Mouse (Mus musculus) MEL (cell line): ENCODE results near the gene Acoxl.

Experiments
- CTCF ChIP-seq, 3 experiments: IDR thresholded peaks in 2 of 3; conservative IDR thresholded peaks in 1 of 3; 2 replicates each; pipeline ENCODE4 v1.5.1; 2011 to 2012; ENCODE audit warnings: low read length in 3 of 3, low read depth in 2 of 3, mild to moderate bottlenecking in 2 of 3, improper control_type of control experiment in 1 of 3, inconsistent platforms in 1 of 3, mixed read lengths in 1 of 3, moderate library complexity in 1 of 3; ENCODE audit not compliant: control insufficient read depth in 1 of 3, insufficient read depth in 1 of 3, poor library complexity in 1 of 3, severe bottlenecking in 1 of 3
- EP300 ChIP-seq, 2 experiments: IDR thresholded peaks; 2 replicates each; pipeline ENCODE4 v1.6.1; 2011; ENCODE audit warnings: improper control_type of control experiment in 2 of 2, low read length in 2 of 2, low read depth in 1 of 2, mild to moderate bottlenecking in 1 of 2
- MAZ ChIP-seq: IDR thresholded peaks from 2 replicates; pipeline ENCODE4 v1.6.1; 2012; ENCODE audit warnings: low read depth, mild to moderate bottlenecking, inconsistent platforms, low read length, improper control_type of control experiment
- MYC ChIP-seq: IDR thresholded peaks from 2 replicates; pipeline ENCODE4 v1.6.1; 2011; ENCODE audit warnings: low read depth, mild to moderate bottlenecking, low read length, improper control_type of control experiment, moderate library complexity
- POLR2A ChIP-seq, 2 experiments: IDR thresholded peaks; 2 replicates each; pipeline ENCODE4 v1.6.1; 2011 to 2012; ENCODE audit warnings: low read length in 2 of 2, mild to moderate bottlenecking in 2 of 2, control low read depth in 1 of 2, improper control_type of control experiment in 1 of 2, low read depth in 1 of 2, moderate library complexity in 1 of 2; ENCODE audit not compliant: control insufficient read depth in 1 of 2, insufficient read depth in 1 of 2, poor library complexity in 1 of 2
- POLR2AphosphoS2 ChIP-seq: IDR thresholded peaks from 2 replicates; pipeline ENCODE4 v1.6.1; 2011; ENCODE audit warnings: low read length, improper control_type of control experiment
- POLR2AphosphoS5 ChIP-seq: IDR thresholded peaks from 2 replicates; pipeline ENCODE4 v1.6.1; 2012; ENCODE audit warnings: low read depth, borderline replicate concordance, mild to moderate bottlenecking, inconsistent platforms, low read length, moderate library complexity, mixed read lengths
- RAD21 ChIP-seq: IDR thresholded peaks from 2 replicates; pipeline ENCODE4 v1.6.1; 2011; ENCODE audit warnings: mild to moderate bottlenecking, low read depth, low read length, improper control_type of control experiment
- UBTF ChIP-seq: IDR thresholded peaks from 2 replicates; pipeline ENCODE4 v1.6.1; 2012; ENCODE audit warnings: low read depth, mild to moderate bottlenecking, inconsistent platforms, low read length, improper control_type of control experiment, moderate library complexity, borderline replicate concordance; ENCODE audit not compliant: insufficient read depth
- ZMIZ1 ChIP-seq: IDR thresholded peaks from 2 replicates; pipeline ENCODE4 v1.6.1; 2012; ENCODE audit warnings: low read depth, mild to moderate bottlenecking, inconsistent platforms, low read length, improper control_type of control experiment, moderate library complexity
- ZNF384 ChIP-seq: IDR thresholded peaks from 2 replicates; pipeline ENCODE4 v1.6.1; 2012; ENCODE audit warnings: low read depth, mild to moderate bottlenecking, inconsistent platforms, low read length, improper control_type of control experiment

- TF ChIP-seq ZMIZ1 (no peak), CTCF (IDR thresholded peaks at IDR 0.05 in 2 of 3, conservative IDR thresholded peaks at IDR 0.05 in 1 of 3; ENCODE audit: control insufficient read depth in 1 of 3, insufficient read depth in 1 of 3, low read depth in 2 of 3, low read length in 3 of 3, poor library complexity in 1 of 3, severe bottlenecking in 1 of 3) (no peak), UBTF (no peak), EP300 (IDR thresholded peaks at IDR 0.05; ENCODE audit: low read depth in 1 of 2, low read length in 2 of 2) (peak; percentile 82), MAZ (0 out of 2 replicates have a peak, but pooled peaks have one; percentile 51), MYC (peak; percentile 84), POLR2A (IDR thresholded peaks at IDR 0.05; ENCODE audit: control insufficient read depth in 1 of 2, insufficient read depth in 1 of 2, low read depth in 1 of 2, low read length in 2 of 2, poor library complexity in 1 of 2) (no peak), POLR2AphosphoS5 (no peak), RAD21 (no peak), POLR2AphosphoS2 (no peak), ZNF384 (peak; percentile 66)
These were observed 222.1 kb downstream of the Acoxl start for GRCm38 (mm10) chr2:128060680-128061287.
